Mouse (Mus musculus) adrenal gland, adult 8-10 months (tissue): ENCODE measurements at regions not wholly inside any gene's neighbourhood (a gene's known extent, or its start where the extent isn't known, plus 50 kb on each side); places are given as distances from the start of the nearest gene placed in this dataset.

Experiments
- DNase-seq: peaks from one replicate; pipeline ENCODE4 v3.0.0; 2022

DNA sequence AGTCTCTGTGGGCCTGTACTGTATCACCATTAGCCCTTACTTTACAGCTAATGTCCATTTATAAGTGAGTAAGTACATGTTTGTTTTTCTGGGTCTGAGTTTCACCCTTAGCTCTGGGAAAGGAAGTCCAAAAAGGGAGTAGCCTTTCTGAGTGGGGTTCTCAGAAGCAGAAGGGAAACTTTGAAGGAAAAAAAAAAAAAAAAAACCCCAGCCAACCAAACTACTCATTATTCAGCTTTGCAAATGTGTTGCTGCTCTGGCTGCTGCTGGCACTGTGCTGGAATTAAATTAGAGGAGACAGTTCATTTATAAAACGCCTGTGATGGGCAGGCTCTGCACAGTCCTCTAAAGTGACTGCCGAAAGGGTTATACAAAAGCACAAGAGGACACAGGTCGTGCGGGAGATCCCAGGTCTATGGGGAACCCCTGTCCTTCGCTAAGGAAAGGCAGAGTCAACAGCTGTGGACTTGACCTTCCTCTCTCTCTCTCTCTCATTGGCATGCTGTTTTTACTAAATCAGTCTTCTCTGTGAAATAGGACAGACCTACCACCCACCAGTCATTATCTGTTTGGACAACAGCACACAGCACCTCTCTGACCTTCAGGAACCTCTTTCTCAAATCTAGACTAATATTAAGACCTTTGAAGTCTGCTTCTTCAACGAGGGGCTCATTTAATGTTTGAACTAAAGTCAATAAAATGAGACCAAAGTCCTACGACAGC is 165.4 kb downstream of the Cd47 start:
- no peak for DNase-seq

DNA sequence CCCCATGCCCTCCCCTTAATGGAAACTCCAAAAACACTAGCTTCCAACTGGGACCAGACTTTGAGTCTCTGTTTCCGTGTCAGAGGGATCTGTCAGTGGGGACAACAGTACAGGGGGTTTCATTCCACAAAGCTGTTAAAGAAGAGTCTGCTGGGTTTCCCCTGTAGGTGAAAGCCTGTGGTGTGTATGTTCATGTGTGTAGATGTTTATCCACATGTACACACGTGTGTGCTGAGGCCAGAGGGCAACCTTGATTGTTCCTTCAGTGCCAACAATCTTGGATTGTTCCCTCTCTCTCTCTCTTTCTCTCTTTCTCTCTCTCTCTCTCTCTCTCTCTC is 165.9 kb downstream of the Cd47 start:
- DNase-seq: no peak

GRCm38 (mm10) chr16:49967110-49967509 is 166.8 kb downstream of the Cd47 start:
- no peak for DNase-seq

DNA sequence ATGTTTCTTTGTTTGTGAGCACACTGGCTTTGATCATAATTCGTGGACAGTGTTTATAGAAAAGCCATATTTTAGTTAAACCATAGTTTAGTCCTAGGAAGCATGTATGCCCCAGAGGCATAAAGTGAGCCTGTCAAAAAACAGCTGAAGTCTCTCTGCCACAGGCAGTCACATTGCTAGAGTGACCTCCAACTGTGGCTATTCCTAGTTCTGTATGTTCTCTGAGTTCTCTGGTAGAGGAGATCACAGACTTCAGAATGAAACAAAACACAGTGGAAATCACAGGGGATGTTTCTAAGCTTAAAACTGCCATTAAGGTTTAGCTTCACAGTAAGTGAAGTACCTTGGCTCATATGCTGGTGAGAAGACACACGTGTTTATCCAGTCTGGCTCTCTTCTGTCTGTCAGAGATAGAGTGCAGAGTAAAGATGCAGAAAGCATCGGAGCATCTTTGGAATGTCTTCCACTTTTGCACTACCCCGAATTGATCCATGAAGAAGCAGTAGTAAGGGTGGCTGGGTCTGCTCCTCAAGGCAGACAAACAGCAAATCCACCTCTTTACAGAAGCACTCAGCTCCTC is 168.0 kb downstream of the Cd47 start:
- DNase-seq: no peak

DNA sequence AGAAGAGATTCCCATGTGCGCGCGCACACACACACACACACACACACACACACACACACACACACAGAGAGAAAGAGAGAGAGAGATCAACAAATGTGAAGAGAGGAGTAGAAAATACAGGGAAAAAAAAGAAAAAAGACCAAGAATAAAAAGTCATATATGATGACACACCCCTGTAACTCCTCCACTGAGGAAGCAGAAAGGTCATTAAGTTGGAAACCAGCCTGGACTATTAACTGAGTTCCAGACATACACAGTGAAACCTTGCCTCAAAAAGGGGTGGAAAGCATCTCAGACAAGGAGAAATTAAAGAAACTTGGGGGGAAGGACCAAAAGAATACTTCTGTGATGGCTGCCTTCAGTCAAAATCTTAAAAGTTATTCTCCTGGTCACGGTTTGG is 168.7 kb downstream of the Cd47 start:
- no peak for DNase-seq

GRCm38 (mm10) chr16:49969693-49970296 is 169.5 kb downstream of the Cd47 start:
- no peak for DNase-seq

- DNase-seq: no peak
These were observed 170.0 kb downstream of the Cd47 start for GRCm38 (mm10) chr16:49970297-49970804.

- no peak for DNase-seq
These were observed 170.8 kb downstream of the Cd47 start for GRCm38 (mm10) chr16:49971141-49971555.

DNA sequence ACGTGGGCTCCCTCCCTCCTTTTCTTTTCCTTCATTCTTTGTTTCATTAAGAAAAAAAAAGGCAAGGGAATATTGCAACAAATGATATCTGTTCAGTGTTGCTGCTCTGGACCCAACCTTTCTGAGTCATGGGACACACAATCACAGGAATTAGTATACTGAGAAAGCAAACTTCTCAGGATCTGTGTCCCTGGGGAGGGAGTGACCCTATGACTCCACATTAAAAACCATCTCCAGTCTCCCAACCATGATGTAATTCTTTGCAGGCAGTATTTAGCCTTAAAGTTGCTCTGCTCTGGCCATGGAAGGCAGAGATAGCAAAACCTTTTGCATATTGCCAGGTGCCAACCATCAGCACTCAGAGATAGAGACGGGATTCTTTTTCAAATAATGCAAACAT is 176.9 kb downstream of the Cd47 start:
- no peak for DNase-seq

- DNase-seq: no peak
These were observed 179.2 kb downstream of the Cd47 start for GRCm38 (mm10) chr16:49979426-49979940.

- DNase-seq: no peak
These were observed 179.9 kb downstream of the Cd47 start for GRCm38 (mm10) chr16:49980178-49980646.

DNA sequence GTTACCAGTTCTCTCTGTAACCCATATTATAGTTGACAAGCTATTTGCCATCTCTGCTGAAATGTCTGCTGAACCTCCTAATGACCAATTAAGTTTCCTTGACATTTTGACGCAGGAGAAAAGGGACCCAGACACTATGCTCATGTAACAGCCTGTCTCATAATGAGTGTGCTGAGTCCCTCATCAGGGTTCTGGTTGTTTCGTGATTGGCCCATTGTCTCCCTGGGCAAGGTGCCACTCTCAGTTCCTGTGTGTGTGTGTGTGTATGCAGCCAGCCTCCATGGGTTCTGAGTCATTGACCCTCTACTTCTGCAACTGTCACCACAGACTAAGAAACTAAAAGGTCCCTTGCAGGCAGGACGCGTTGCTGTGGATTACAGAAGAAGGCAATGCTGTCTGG is 181.8 kb downstream of the Cd47 start:
- peak; percentile 36 for DNase-seq

- no peak for DNase-seq
These were observed 185.0 kb downstream of the Cd47 start for GRCm38 (mm10) chr16:49985082-49986076.

- no peak for DNase-seq
These were observed 186.6 kb downstream of the Cd47 start for GRCm38 (mm10) chr16:49986954-49987353.

- no peak for DNase-seq
These were observed 195.5 kb downstream of the Cd47 start for GRCm38 (mm10) chr16:49995822-49996221.

- DNase-seq: no peak
These were observed 196.3 kb downstream of the Cd47 start for GRCm38 (mm10) chr16:49996593-49996992.

DNA sequence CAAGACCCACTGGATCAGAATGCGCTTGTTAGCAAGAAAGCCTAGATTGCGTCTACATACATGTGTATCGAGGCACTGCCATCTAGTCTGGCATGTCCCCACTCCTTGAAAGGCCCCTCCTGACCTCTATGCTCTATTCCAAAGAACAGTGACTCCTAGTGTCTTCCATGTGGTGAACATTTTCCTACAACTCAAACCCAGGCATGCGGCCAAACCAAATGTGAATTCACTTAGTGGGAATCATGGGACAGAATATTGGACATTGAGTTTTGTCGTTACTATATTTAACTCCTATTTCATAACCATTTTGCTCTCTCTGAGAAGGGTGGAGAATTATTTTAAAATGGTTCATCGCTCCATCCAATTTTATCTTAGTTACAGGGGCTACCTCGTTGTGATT is 196.7 kb downstream of the Cd47 start:
- DNase-seq: no peak

- no peak for DNase-seq
These were observed 200.5 kb downstream of the Cd47 start for GRCm38 (mm10) chr16:50000805-50001204.

GRCm38 (mm10) chr16:50001662-50002455 is 201.5 kb downstream of the Cd47 start:
- no peak for DNase-seq

- DNase-seq: no peak
These were observed 202.1 kb downstream of the Cd47 start for GRCm38 (mm10) chr16:50002456-50002788.

DNA sequence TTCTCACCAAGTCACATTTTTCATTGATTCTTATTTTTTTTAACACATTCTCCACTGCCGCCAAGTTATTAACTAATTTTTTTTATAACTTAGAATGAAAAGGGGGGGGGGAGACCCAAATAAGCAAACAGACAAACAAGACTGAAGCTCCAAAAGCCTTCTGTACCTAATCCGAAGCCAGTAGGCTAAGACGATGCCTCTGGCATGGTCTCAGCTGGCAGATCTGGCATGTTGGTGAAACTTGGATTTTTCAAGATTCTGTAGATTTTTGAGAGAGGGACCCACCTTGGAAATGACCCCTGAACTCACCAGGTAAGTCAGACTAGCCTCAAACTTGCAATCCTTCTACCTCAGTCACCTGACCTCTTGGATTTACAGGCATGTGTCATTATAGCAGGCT is 208.7 kb downstream of the Cd47 start:
- DNase-seq: no peak

DNA sequence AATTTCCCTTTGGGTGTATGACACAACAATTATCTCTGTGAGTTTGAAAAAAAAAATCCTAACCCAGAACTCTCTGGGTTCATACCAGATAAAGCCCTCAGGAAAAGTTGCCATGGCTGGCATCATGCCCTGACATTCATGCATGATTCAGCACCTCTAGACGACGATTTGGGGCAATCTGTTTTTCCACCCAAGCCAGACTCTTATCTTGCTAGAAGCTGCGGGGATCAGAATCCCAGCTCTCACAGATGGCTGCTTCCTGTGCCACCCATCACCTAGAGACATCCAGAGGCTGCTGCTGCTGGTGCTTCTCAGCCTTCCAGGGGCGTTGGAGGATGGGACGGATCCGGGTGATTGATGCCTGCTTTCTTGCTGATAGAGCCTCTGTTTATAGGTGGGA is 209.2 kb downstream of the Cd47 start:
- DNase-seq: peak; percentile 82
